Mouse (Mus musculus): ENCODE measurements at regions not wholly inside any gene's neighbourhood (a gene's known extent, or its start where the extent isn't known, plus 50 kb on each side); places are given as distances from the start of the nearest gene placed in this dataset.

DNA sequence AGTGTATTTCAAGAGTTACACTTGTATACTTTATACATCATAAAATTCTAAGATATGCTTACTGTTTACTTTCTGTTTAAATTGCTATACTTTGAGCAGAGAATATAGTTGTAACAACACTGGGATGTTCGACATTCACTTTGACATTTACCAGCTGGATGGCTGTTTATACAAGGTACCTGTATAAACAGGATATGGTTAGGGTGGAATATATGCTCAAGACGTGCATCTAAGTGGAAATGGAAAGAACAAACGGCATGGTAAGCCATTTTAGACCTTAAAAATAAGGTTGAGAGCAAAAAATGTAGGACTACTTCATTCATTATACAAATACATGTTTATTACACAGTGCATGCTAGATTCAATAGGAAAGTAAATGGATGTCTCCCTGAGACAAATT is 195.9 kb upstream of the Rasa1 start:
- H3K27me3 ChIP-seq, result no peaks in the 10 kb centered on the region
- 85% methylated on average over 3 of the region's 3 CpGs for WGBS
- no peaks in the 10 kb centered on the region for H3K9me3 ChIP-seq (replicated peaks)
- no peak for ATAC-seq
- H3K4me2 ChIP-seq, result no peak overlapping the region
- H3K4me3 ChIP-seq, result no peak overlapping the region
- no peak overlapping the region for H3K9ac ChIP-seq
- no peak overlapping the region for H3K27ac ChIP-seq
- no peaks in the 10 kb centered on the region for H3K36me3 ChIP-seq (ENCODE audit: poor library complexity, severe bottlenecking)
- no peaks in the 10 kb centered on the region for H3K4me1 ChIP-seq

DNA sequence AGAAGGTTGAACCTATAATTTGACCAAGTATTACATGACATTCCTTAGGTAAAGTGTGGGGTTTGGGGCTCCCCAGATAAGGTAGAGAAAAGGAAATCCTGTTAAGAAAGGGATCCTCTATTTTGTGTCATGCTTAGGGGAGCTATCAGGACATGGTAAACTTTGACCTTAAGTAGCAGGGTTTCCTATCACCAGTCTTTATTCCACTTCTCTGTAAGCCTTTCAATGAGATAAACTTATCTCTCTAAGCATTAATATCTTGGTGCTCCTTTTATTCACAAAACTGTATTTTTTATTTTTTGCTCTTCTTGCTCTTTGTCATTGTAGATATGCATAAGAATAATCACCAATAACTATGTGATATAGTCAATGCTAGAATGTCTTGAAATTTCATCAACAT is 194.4 kb upstream of the Rasa1 start:
- Histone ChIP-seq H3K9ac (no peak overlapping the region), H3K27ac (no peak overlapping the region), H3K4me1 (no peaks in the 10 kb centered on the region), H3K4me3 (no peak overlapping the region), H3K36me3 (ENCODE audit: poor library complexity, severe bottlenecking) (no peaks in the 10 kb centered on the region), H3K4me2 (no peak overlapping the region), H3K9me3 (replicated peaks) (no peaks in the 10 kb centered on the region), H3K27me3 (no peaks in the 10 kb centered on the region)
- ATAC-seq, result no peak

DNA sequence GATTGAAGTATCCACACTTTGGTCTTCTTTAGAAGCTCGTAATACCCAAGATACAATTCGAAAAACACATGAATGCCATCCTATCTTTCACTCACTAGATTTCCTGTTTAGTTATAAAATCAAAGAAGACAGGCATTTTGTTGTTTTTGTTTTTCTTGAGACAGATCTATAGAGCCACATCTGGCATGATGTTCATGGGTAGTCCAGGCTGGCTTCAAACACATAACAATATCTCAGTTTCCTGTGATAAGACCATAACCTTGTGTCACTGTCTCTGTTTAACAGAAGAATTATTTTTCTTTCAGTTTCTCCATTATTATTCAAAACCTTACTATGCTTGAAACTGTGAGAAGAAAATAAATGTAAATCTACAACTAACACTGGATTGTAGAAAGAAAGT is 190.5 kb upstream of the Rasa1 start:
- no peaks in the 10 kb centered on the region for H3K27me3 ChIP-seq
- 86% methylated on average over 2 of the region's 2 CpGs for WGBS
- H3K4me1 ChIP-seq, result no peaks in the 10 kb centered on the region
- ATAC-seq, result no peak
- H3K36me3 ChIP-seq (ENCODE audit: poor library complexity, severe bottlenecking), result no peaks in the 10 kb centered on the region
- H3K27ac ChIP-seq, result no peak overlapping the region
- H3K9ac ChIP-seq, result no peak overlapping the region
- no peak overlapping the region for H3K4me3 ChIP-seq
- H3K9me3 ChIP-seq (replicated peaks), result no peaks in the 10 kb centered on the region
- no peak overlapping the region for H3K4me2 ChIP-seq

DNA sequence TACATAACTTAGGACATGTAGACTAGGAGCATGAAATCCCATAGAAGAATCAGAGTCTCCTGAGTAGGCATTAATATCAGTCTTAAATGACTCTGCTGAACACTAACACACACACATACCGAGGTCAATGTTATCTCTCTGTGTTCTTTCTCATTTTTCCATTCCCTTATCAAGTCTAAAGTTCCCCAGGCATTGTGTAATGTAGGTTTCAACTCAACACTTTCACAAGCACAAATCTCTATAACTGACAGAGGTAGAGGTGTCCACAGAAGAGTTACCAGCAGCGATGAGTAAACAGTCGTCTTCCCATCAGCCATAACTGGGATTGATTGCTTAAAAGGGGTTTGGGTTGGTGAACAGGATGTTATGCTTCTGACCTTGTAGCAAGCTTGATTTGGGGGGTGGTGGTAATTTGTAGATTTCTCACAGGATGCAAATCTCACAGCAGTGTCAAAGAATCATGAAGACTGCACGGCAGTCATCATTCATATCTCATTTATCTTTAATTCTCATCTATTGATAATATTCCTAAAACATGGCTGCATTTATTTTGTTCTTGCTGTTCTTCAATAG is 187.4 kb upstream of the Rasa1 start:
- H3K9me3 ChIP-seq (replicated peaks), result no peaks in the 10 kb centered on the region
- no peak overlapping the region for H3K4me3 ChIP-seq
- no peak overlapping the region for H3K4me2 ChIP-seq
- H3K27ac ChIP-seq, result no peak overlapping the region
- no peaks in the 10 kb centered on the region for H3K36me3 ChIP-seq (ENCODE audit: poor library complexity, severe bottlenecking)
- H3K9ac ChIP-seq, result no peak overlapping the region
- no peaks in the 10 kb centered on the region for H3K4me1 ChIP-seq
- WGBS, result 90% methylated on average over 4 of the region's 4 CpGs
- H3K27me3 ChIP-seq, result no peaks in the 10 kb centered on the region
- no peak for ATAC-seq

DNA sequence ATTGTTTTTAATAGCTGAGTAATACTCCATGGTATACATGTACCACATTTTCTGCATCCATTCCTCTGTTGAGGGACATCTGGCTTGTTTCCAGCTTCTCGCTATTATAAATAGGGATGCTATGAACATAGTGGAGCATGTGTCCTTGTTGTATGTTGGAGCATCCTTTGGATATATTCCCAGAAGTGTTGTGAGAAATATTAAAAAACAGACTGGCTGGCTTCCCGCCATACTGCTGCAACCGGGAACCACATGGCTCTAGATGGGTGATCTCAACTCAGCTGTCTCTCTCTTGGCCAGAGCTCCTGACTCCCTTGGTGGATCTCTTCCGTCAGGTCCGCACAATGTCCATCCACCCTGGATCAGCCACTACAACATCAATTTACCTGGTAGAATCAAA is 182.4 kb upstream of the Rasa1 start:
- Histone ChIP-seq H3K36me3 (ENCODE audit: poor library complexity, severe bottlenecking) (no peaks in the 10 kb centered on the region), H3K4me3 (no peak overlapping the region), H3K27ac (no peak overlapping the region), H3K4me2 (no peak overlapping the region), H3K27me3 (no peaks in the 10 kb centered on the region), H3K4me1 (no peaks in the 10 kb centered on the region), H3K9ac (no peak overlapping the region), H3K9me3 (replicated peaks) (no peaks in the 10 kb centered on the region)
- peak; percentile 58; the same call in 1 of the 2 replicates for ATAC-seq
- WGBS, result 88% methylated on average over 5 of the region's 5 CpGs

DNA sequence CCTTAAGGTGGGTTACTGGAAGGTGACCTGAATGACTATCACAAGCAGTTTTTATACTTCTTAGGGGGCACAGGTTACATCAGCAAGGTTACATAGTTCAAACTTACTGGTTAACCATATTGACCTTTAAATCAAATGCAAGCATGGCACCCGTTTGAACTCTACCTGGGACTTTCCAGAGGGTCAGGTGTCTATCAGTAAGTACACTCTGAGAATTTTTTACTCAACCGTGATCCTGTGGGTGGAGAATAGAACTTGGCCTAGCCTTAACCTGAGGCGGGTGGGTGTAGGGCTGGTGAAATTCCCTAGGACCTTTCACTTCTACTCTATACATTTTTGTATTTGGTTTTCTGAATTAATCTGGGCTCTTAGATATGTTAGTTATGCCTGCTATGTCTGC is 170.5 kb upstream of the Rasa1 start:
- no peak for ATAC-seq
- no peaks in the 10 kb centered on the region for H3K4me1 ChIP-seq
- H3K9me3 ChIP-seq (replicated peaks), result no peaks in the 10 kb centered on the region
- no peak overlapping the region for H3K27ac ChIP-seq
- no peak overlapping the region for H3K4me2 ChIP-seq
- H3K4me3 ChIP-seq, result no peak overlapping the region
- H3K9ac ChIP-seq, result no peak overlapping the region
- no peaks in the 10 kb centered on the region for H3K27me3 ChIP-seq
- H3K36me3 ChIP-seq (ENCODE audit: poor library complexity, severe bottlenecking), result no peaks in the 10 kb centered on the region
- 84% methylated on average over 3 of the region's 3 CpGs for WGBS

DNA sequence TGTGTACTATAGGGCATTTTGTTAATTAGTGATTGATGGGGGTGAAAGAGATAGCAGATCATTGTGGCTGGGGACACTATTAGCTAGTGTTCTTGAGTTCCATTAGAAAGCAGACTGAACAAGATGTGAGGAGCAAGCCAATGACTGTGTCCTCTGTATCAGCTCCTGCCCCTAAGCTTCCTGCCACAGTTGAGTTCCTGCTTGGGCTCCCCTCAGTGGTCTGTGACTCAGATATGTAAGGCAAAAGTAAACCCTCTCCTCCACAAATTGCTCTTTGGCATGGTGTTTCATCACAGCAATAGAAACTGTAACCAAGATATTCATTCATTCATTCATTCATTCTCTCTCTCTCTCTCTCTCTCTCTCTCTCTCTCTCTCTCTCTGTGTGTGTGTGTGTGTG is 169.7 kb upstream of the Rasa1 start:
- Histone ChIP-seq H3K9me3 (replicated peaks) (no peaks in the 10 kb centered on the region), H3K27ac (no peak overlapping the region), H3K9ac (no peak overlapping the region), H3K27me3 (no peaks in the 10 kb centered on the region), H3K4me1 (no peaks in the 10 kb centered on the region), H3K4me2 (no peak overlapping the region), H3K36me3 (ENCODE audit: poor library complexity, severe bottlenecking) (no peaks in the 10 kb centered on the region), H3K4me3 (no peak overlapping the region)
- no peak for ATAC-seq

DNA sequence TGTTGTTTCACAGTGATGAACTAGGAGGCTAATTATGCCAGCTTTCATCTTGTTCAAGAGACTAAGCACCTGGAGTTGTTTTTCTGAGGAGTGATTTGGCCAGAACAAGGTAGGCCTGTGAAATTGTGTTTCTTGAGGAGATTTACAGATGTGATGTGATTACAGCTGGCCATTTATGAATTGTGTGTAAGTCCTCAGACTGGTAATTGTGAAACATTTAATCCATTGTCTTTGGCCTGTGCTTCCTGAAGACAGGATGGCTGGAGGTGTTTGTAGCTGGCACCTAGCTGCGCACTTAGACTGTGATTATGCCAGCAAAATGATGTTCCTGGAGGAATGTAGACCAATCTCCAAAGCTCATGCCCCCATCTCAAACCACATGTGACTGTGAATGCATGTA is 150.7 kb upstream of the Rasa1 start:
- no peak overlapping the region for H3K9ac ChIP-seq
- 94% methylated on average over 1 of the region's 1 CpGs for WGBS
- H3K9me3 ChIP-seq (replicated peaks), result no peaks in the 10 kb centered on the region
- H3K4me3 ChIP-seq, result no peak overlapping the region
- H3K27me3 ChIP-seq, result no peaks in the 10 kb centered on the region
- no peaks in the 10 kb centered on the region for H3K4me1 ChIP-seq
- no peak overlapping the region for H3K27ac ChIP-seq
- no peaks in the 10 kb centered on the region for H3K36me3 ChIP-seq (ENCODE audit: poor library complexity, severe bottlenecking)
- no peak overlapping the region for H3K4me2 ChIP-seq
- ATAC-seq, result no peak

DNA sequence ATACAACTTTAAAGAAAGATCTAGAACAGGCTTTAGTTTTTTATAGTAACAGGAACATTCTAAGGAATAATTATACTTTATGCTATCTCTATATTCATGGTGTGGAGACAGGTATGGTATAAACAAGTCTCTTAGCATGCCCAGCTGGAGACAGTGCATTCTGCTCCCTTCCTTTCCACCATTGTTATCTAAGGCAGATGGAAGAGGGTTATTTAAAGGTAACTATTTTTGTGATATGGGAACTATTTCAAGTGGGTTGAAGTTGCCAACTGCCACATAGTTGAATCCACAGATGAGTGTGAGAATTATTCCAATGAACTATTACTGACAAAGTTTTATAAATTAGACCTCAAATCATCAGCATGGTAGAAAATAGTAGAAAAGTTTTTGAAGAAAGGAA is 148.9 kb upstream of the Rasa1 start:
- Histone ChIP-seq H3K4me3 (no peak overlapping the region), H3K27me3 (no peaks in the 10 kb centered on the region), H3K4me1 (no peaks in the 10 kb centered on the region), H3K4me2 (no peak overlapping the region), H3K9me3 (replicated peaks) (no peaks in the 10 kb centered on the region), H3K9ac (no peak overlapping the region), H3K27ac (no peak overlapping the region), H3K36me3 (ENCODE audit: poor library complexity, severe bottlenecking) (no peaks in the 10 kb centered on the region)
- ATAC-seq, result no peak

DNA sequence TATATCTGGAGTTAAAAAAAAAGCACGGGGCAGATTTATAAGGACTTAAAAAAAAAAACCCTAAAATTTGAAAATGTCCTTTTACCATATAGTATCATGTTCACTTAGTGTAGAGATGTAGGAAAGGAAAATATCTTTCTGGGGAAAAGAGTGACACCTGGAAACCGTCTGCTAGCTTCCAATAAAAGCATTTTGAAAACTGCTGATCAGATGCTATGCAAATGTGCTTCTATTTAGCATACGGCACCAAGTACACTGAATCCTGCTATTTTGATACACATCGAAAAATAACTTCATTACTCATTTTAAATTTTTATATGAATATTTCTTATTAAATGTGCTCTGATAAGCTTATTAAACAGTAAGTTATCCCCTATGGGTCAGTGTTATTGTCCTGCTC is 148.1 kb upstream of the Rasa1 start:
- H3K4me1 ChIP-seq, result no peaks in the 10 kb centered on the region
- no peak overlapping the region for H3K9ac ChIP-seq
- no peak overlapping the region for H3K27ac ChIP-seq
- H3K9me3 ChIP-seq (replicated peaks), result no peaks in the 10 kb centered on the region
- no peak for ATAC-seq
- no peaks in the 10 kb centered on the region for H3K36me3 ChIP-seq (ENCODE audit: poor library complexity, severe bottlenecking)
- H3K27me3 ChIP-seq, result no peaks in the 10 kb centered on the region
- no peak overlapping the region for H3K4me3 ChIP-seq
- 83% methylated on average over 4 of the region's 4 CpGs for WGBS
- no peak overlapping the region for H3K4me2 ChIP-seq

DNA sequence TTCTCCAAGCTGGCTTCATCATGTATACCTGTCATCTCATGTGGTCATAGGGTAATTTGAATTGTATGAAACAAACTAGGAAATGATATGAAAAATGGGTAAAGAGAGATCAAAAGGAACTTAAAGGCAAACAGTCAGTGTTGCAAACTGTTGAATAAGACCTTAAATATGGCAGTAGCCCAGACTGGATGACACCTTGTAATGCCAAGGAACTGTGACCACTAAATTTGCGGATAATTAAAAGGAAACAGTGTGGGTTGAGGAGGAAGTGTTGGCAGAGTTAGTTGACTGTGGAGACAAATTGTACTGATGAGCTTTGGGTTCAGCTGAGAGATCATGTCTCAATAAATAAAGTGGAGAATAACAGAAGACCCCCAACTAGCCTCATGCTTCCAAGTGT is 147.3 kb upstream of the Rasa1 start:
- Histone ChIP-seq H3K4me2 (no peak overlapping the region), H3K4me1 (no peaks in the 10 kb centered on the region), H3K27me3 (no peaks in the 10 kb centered on the region), H3K27ac (no peak overlapping the region), H3K9ac (no peak overlapping the region), H3K9me3 (replicated peaks) (no peaks in the 10 kb centered on the region), H3K36me3 (ENCODE audit: poor library complexity, severe bottlenecking) (no peaks in the 10 kb centered on the region), H3K4me3 (no peak overlapping the region)
- ATAC-seq, result no peak
- WGBS, result 86% methylated on average over 1 of the region's 1 CpGs

DNA sequence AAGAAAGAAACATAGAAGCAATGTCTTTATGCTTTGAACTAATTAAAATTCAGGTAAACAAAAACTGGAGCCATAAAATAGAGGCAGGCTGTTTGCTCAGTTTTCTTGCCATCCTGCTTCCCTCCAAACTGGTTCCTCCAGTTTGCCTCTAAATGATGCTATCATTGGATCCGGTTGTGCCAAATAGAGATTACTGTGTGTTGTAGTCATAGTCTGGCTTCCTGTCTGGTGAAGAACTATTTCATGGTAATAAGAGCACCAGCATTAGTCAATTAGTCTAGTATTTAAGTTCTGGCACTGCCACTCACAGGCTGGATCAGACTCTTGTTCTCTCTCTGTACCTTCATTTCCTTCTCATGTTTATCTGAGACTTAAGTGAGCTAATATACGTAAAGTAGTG is 141.9 kb upstream of the Rasa1 start:
- Histone ChIP-seq H3K36me3 (ENCODE audit: poor library complexity, severe bottlenecking) (no peaks in the 10 kb centered on the region), H3K9ac (no peak overlapping the region), H3K4me3 (no peak overlapping the region), H3K27me3 (no peaks in the 10 kb centered on the region), H3K27ac (no peak overlapping the region), H3K4me2 (no peak overlapping the region), H3K9me3 (replicated peaks) (no peaks in the 10 kb centered on the region), H3K4me1 (no peaks in the 10 kb centered on the region)
- WGBS, result 89% methylated on average over 2 of the region's 2 CpGs
- no peak for ATAC-seq

DNA sequence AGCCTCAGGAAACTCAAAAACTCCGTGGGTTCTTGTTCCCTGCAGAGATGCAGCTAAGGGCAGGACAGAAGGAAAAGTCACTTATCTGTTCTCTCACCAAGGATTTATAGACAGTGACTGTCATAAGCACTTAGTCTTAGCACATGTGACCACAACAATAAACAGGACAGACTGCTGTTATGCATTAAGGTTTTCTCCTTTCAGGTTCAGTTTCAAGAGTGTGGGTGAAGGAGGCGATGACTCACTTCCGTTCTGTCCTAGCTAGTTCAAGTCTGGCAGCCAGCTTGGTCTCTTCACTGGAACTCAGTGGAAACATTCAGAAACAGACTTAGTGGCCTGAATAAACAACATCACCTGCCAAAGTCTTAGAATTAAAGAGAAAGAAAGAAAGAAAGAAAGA is 141.1 kb upstream of the Rasa1 start:
- H3K4me3 ChIP-seq, result no peak overlapping the region
- H3K27ac ChIP-seq, result no peak overlapping the region
- H3K36me3 ChIP-seq (ENCODE audit: poor library complexity, severe bottlenecking), result no peaks in the 10 kb centered on the region
- 81% methylated on average over 3 of the region's 3 CpGs for WGBS
- ATAC-seq, result no peak
- H3K9me3 ChIP-seq (replicated peaks), result no peaks in the 10 kb centered on the region
- H3K9ac ChIP-seq, result no peak overlapping the region
- no peaks in the 10 kb centered on the region for H3K27me3 ChIP-seq
- H3K4me1 ChIP-seq, result no peaks in the 10 kb centered on the region
- H3K4me2 ChIP-seq, result no peak overlapping the region

Measured in forebrain, embryonic 13.5 days (tissue).